Mouse (Mus musculus) intestine, postnatal 0 days (tissue): ENCODE measurements around the gene 4932414N04Rik. TPM values are rescaled to one million over a fixed set of nuclear protein-coding genes. Genes with fewer than 3 reads are reported as not detected.
"Not testable (repeated sequence)": the region's sequence is repeated elsewhere in the genome, so short reads cannot be mapped to it uniquely, and the experiment has no call there.

Experiments
- ATAC-seq: fragments of 200-750 bp; cut with Nextera tagmentation; 2 replicates; pipeline ENCODE4 v1.8.0; 2017; ENCODE audit warnings: mild to moderate bottlenecking, moderate TSS enrichment, moderate library complexity
- H3K27ac ChIP-seq: fragments of 300-500 bp; sonication (generic); 2 replicates; pipeline ENCODE4 v1.5.1; 2014; ENCODE audit warnings: mild to moderate bottlenecking, low read depth, low read length, moderate library complexity
- H3K27me3 ChIP-seq: fragments of 300-500 bp; sonication (generic); replicated peaks from 2 replicates; pipeline ENCODE4 v1.6.1; 2014; ENCODE audit warnings: low read length, mixed read lengths; ENCODE audit not compliant: control insufficient read depth, insufficient read depth
- H3K36me3 ChIP-seq: fragments of 300-500 bp; sonication (generic); 2 replicates; pipeline ENCODE4 v1.6.1; 2014; ENCODE audit warnings: mild to moderate bottlenecking, moderate library complexity; ENCODE audit not compliant: control insufficient read depth, insufficient read depth
- H3K4me1 ChIP-seq: fragments of 300-500 bp; sonication (generic); replicated peaks from 2 replicates; pipeline ENCODE4 v1.6.1; 2014; ENCODE audit warnings: antibody characterized with exemption, low read length, mixed read lengths; ENCODE audit not compliant: control insufficient read depth, insufficient read depth
- H3K4me2 ChIP-seq: fragments of 300-500 bp; sonication (generic); replicated peaks from 2 replicates; pipeline ENCODE4 v1.6.1; 2014; ENCODE audit warnings: low read depth, mild to moderate bottlenecking, moderate library complexity
- H3K4me3 ChIP-seq: fragments of 300-500 bp; sonication (generic); 2 replicates; pipeline ENCODE4 v1.5.1; 2014; ENCODE audit warnings: low read depth, low read length
- H3K9ac ChIP-seq: fragments of 300-500 bp; sonication (generic); 2 replicates; pipeline ENCODE4 v1.6.1; 2014; ENCODE audit warnings: mild to moderate bottlenecking, low read depth, low read length
- H3K9me3 ChIP-seq: fragments of 300-500 bp; sonication (generic); 2 replicates; pipeline ENCODE4 v1.6.1; 2016; ENCODE audit warnings: mixed run types; ENCODE audit not compliant: control insufficient read depth
- CTCF ChIP-seq: sonication (generic); IDR thresholded peaks from 2 replicates; pipeline ENCODE4 v1.5.1; 2016; ENCODE audit warnings: low read depth, mild to moderate bottlenecking, control low read depth, antibody characterized with exemption, moderate library complexity
- WGBS: fragments of 180-500 bp; shearing (Covaris S2); extraction: QIAGEN DNeasy Blood & Tissue Kit; methylation state at CpG from one replicate; pipeline ENCODE4 v1.1.7; 2014; 5-methylcytosine and 5-hydroxymethylcytosine counted together
- polyA plus RNA-seq: library from polyadenylated mRNA; unstranded; fragments of >200 nt; fragmentation: Nextera tagmentation; extraction: Ambion mirVana; gene quantifications from 2 replicates; pipeline ENCODE4 v1.2.1, GENCODE M21; 2015

The 4932414N04Rik gene
- polyA plus RNA-seq, 1 experiment from 2014 or later: not detected

DNA sequence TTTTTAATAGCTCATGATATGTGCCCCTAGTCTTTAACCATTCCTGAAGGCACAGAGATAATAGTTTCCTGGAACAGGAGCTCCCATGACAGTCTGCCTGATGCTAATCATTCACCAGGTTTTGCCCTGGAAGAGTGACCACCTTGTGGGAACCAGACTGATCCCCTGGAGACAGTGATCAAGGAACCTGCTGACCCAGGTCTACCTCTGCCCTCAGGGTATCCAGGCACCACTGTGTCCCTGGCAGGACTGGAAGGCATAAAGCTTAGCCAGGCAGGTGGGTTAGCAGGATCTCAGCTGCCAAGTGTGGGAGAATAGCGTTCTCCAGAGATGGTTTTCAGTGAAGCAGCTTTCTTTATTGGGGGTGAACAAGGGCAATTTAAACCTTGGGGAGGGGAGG lies 109.1 kb downstream of the 4932414N04Rik start:
- Histone ChIP-seq H3K9ac (no peak overlapping the region), H3K4me2 (no peak overlapping the region), H3K9me3 (no peaks in the 10 kb centered on the region), H3K36me3 (no peaks in the 10 kb centered on the region), H3K27ac (no peak overlapping the region), H3K4me3 (no peak overlapping the region), H3K4me1 (no peaks in the 10 kb centered on the region), H3K27me3 (no peaks in the 10 kb centered on the region)
- 78% methylated on average over 1 of the region's 1 CpGs for WGBS
- TF ChIP-seq CTCF: no peak
- ATAC-seq: no peak

- TF ChIP-seq CTCF: no peak
- ATAC-seq: no peak
- 77% methylated on average over 6 of the region's 6 CpGs for WGBS
Measured at GRCm38 (mm10) chr2:68767186-68767890, 111.1 kb downstream of the 4932414N04Rik start.

DNA sequence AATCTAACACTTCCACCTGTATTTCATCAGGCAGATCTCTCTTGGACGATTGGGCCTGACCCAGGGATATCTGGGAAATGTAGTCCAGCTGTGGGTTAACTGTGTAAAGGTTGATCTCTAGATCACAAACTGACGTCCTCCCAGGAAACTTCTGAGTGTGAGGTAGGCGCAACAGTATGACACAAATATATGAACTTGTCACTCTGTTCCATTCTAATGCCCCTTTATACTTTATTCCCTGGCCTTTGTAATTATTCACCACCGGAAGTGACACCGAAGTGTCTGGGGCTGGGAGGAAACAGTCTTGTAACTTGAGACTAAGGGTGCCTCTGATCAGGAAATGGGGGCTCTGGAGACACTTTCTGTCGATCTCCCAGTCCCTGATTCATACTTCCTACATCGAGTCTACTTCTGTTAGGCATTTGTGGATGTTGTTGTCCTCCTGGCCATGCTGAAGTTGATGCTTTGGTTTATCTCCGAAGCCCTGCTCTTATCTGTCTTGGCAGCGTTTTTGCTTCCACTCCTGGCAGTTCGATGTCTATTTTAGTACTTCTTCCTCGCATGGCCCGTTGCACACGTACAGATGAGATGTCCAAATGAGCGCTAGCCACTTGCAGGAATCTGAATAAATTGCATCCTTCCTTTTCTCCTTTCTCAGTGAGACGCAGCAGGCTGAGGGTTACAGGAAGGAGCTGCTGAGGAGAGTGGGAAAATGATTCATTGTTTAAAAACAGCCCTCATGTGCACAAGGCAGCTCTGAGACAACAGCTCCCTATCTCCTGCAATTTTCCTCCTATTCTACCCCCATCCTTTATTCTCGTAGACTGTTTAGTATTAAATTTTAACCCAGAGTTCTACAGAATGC lies 126.2 kb downstream of the 4932414N04Rik start:
- H3K9ac ChIP-seq: no peak overlapping the region
- H3K27me3 ChIP-seq: no peaks in the 10 kb centered on the region
- ATAC-seq: no peak
- H3K27ac ChIP-seq: peak overlapping the region; percentile 28; the same call in 1 of the 2 replicates
- no peaks in the 10 kb centered on the region for H3K9me3 ChIP-seq
- H3K4me3 ChIP-seq: no peak overlapping the region; the same call in 1 of the 2 replicates
- WGBS: 37% methylated on average over 16 of the region's 16 CpGs
- H3K4me2 ChIP-seq: peak overlapping the region; percentile 49
- TF ChIP-seq CTCF: no peak
- H3K4me1 ChIP-seq: no peaks in the 10 kb centered on the region
- H3K36me3 ChIP-seq: no peaks in the 10 kb centered on the region

More at GRCm38 (mm10) chr2:68767186-68767890, 111.1 kb downstream of the 4932414N04Rik start:
- Histone ChIP-seq H3K9ac (no peak overlapping the region), H3K4me2 (no peak overlapping the region), H3K27ac (no peak overlapping the region), H3K4me1 (no peaks in the 10 kb centered on the region), H3K4me3 (no peak overlapping the region), H3K9me3 (no peaks in the 10 kb centered on the region), H3K27me3 (no peaks in the 10 kb centered on the region), H3K36me3 (no peaks in the 10 kb centered on the region)

DNA sequence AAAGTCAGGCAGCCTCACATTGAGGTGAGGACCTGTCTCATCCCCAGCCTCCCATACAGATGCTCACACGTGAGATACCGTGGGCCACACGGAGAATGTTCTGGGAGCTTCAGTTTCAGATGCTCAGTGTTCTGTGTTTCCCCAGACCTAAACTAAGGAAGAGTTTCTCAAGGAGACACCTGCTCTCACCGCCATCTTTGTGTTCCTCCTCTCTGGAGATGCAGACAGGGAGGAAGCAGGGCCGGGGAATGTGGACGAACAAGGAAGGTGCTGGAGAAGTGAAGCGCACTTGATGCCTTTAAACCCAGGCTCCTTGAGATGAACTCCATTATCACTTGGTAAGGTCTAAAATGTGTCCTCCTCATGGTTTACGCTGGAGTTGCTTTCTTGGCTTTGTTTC lies 127.4 kb downstream of the 4932414N04Rik start:
- 90% methylated on average over 8 of the region's 8 CpGs for WGBS
- not testable (repeated sequence) for ATAC-seq, H3K27me3 ChIP-seq, H3K27ac ChIP-seq, H3K4me3 ChIP-seq, H3K36me3 ChIP-seq, H3K4me2 ChIP-seq, H3K4me1 ChIP-seq, H3K9ac ChIP-seq, H3K9me3 ChIP-seq

DNA sequence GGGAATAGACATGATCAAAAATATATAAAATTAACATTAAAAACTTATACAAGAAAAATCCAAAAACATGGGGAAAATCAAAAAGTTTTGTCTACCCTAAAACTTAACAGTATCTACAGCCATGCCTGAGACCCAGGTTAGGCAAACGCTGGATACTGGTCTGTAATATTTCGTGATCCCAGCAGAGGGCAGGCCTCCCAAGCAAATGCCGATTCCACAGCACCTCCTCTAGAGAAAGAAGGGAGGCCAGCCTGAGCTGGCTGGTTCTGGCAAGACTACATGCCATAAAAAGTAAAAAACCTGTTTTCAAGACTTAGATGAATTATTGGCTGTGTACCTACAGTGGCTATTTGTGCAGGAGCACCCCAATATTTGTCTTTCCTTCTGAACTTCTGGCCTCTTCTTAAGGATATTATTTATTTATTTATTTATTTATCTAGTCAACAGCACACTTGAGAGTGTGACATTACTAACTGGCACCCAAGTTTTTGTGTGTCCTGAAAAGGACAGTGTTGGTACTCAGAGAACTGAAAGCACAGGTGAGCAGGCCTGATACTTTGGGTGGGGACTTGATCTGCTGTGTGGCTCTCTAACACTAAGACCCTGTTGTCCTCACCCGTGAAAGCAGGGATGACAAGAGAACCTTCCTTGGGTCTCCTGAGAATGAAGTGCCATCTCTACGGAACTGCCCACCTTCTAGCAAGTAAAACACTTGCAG lies 128.6 kb downstream of the 4932414N04Rik start:
- Histone ChIP-seq H3K27ac (no peak overlapping the region), H3K4me2 (no peak overlapping the region), H3K4me3 (no peak overlapping the region), H3K9me3 (no peaks in the 10 kb centered on the region), H3K27me3 (no peaks in the 10 kb centered on the region), H3K9ac (no peak overlapping the region), H3K36me3 (no peaks in the 10 kb centered on the region), H3K4me1 (no peaks in the 10 kb centered on the region)
- peak; percentile 70 for ATAC-seq
- peak; percentile 91 for TF ChIP-seq CTCF
- WGBS: 22% methylated on average over 5 of the region's 5 CpGs

GRCm38 (mm10) chr2:68787161-68787675 lies 130.9 kb downstream of the 4932414N04Rik start:
- peak; percentile 76 for ATAC-seq
- H3K4me2 ChIP-seq: no peak overlapping the region
- no peak overlapping the region for H3K4me3 ChIP-seq
- no peaks in the 10 kb centered on the region for H3K4me1 ChIP-seq
- H3K9ac ChIP-seq: no peak overlapping the region
- WGBS: 27% methylated on average over 3 of the region's 3 CpGs
- TF ChIP-seq CTCF: no peak
- H3K27me3 ChIP-seq: no peaks in the 10 kb centered on the region
- H3K36me3 ChIP-seq: no peaks in the 10 kb centered on the region
- no peak overlapping the region for H3K27ac ChIP-seq
- no peaks in the 10 kb centered on the region for H3K9me3 ChIP-seq
